Mouse (Mus musculus) erythroid progenitor cell, adult 5-6 weeks (primary cell): Measurements from ENCODE around the gene Hmgb1. TPM values are rescaled to one million over a fixed set of nuclear protein-coding genes. Genes with fewer than 3 reads are reported as not detected.

Experiments
- ATAC-seq: replicated peaks from 2 replicates; pipeline ENCODE4 v1.8.0; 2016; ENCODE audit warnings: moderate number of reproducible peaks, mild to moderate bottlenecking, moderate TSS enrichment, inconsistent platforms; ENCODE audit not compliant: poor library complexity, low FRiP score, severe bottlenecking
- total RNA-seq, 2 experiments: library from RNA; stranded (forward) in 1 of 2; stranded (reverse) in 1 of 2; fragments of 150-400 nt in 1 of 2; fragments of 186-747, 209-891 nt in 1 of 2; gene quantifications; 2 replicates each; pipeline versions ENCODE4 v1.2.3 to v1.2.4; 2015 to 2017; ENCODE audit warnings: low replicate concordance in 2 of 2

Gene Hmgb1
- total RNA-seq, 2 experiments from 2014 or later = 585 to 819 TPM

DNA sequence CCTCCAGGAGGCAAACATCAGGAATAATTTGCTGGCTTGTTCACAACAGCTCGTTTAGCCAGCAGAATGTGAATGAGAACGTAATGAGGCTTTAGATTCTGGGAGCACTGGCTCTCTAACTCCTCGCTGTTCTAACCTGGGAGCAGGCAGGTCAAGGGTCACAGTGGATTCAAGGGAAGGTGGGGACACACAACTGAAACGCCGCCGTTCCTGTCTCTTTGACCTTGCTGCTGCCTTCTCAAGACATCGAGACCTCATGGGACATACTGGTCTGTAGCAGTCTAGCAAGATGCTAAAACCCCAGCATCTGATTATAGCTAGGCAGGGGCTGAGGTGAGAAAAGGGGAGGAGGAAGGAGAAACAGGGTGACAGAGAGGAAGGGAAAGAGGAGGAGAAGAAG, 70.8 kb downstream of the Hmgb1 start:
- no peak for ATAC-seq

DNA sequence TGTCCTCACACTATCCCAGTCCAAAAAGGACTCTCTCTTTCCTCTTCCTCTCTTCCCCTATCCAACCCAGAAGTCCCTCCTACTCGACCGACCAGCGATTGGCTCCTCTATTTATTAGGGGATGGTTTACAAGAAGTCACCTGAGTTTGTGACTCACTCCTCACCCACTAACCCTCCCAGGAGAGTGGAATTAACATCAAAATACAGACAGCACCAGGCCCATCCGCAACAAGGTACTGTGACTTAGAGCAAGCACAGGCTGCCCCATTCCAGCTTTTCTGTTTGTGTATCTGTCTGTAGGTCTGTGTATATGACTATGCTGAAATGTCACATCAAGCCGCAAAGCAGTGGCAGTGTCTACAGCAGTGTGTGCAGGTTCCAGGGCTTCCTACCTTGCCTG, 71.7 kb downstream of the Hmgb1 start:
- no peak for ATAC-seq

- ATAC-seq = peak; percentile 55
Measured at GRCm38 (mm10) chr5:149109220-149109619, 75.1 kb downstream of the Hmgb1 start.

- ATAC-seq = peak; percentile 74
Measured at GRCm38 (mm10) chr5:149108178-149108577, 76.1 kb downstream of the Hmgb1 start.

DNA sequence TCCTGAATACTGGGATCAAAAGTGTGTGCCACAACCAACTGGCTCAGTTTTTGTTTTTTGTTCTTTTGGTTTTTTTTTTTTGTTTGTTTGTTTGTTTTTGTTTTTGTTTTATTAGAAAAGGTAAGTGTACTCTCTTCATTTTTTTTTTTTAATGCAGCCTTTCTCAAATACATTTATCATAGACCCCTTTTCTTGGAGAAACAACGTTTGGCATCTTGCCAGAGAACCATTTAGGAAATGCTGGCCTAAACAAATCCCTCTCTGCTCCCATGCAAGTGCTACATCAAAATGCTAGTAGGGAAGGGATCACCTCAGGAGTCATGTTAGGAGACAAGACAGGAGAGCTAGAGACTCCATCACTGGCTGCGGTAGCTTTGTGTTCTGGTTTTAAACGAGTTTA, 76.7 kb downstream of the Hmgb1 start:
- ATAC-seq = no peak

DNA sequence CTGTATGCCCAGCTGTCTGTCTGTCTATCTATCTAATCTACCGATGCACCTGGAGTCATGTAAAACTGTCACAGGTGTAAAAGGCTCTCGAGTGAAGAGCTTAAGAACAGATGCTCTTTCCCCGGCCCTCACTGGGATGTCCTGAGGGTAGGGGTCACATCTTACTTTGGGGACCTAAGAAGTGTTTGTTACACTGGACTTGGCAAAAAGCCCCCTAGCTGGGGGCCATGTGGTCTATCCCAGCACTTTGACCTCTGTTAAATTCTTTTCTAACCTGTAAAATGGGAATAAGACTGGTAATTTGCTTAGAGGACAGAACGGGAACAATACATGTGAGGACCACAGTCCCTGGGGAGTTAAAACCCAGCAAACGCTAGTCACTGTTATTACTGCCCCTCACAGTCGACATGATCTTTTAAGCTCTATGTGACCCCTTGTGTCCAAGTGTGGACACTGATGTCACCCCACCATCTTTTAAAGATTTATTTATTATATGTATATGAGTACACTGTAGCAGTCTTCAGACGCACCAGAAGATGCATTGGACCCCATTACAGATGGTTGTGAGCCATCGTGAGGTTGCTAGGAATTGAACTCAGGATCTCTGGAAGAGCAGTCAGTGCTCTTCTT, 80.1 kb downstream of the Hmgb1 start:
- no peak for ATAC-seq

DNA sequence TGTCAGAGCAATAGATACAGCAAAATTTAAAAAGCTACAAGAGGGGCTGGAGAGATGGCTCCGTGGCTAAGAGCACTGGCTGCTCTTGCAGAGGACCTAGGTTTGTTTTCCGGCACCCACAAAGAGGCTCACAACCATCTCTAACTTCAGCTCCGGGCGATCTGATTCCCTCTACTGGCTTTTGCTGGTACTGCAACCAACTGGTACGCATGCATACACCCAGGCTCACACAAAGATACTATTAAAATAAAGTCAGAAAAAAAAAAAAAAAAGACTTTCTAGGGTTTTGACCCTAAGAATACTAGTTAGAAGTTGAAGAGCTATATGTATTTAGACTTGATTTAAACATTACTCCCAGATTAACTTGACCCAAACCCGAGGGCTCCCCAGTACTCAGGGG, 82.4 kb downstream of the Hmgb1 start:
- ATAC-seq = 0 out of 2 replicates have a peak, but pooled peaks have one; percentile 46

GRCm38 (mm10) chr5:149100091-149100490, 84.2 kb downstream of the Hmgb1 start:
- ATAC-seq = no peak

- ATAC-seq = no peak
Measured at GRCm38 (mm10) chr5:149099009-149099408, 85.3 kb downstream of the Hmgb1 start.

- ATAC-seq = no peak
Measured at GRCm38 (mm10) chr5:149097841-149098240, 86.4 kb downstream of the Hmgb1 start.

DNA sequence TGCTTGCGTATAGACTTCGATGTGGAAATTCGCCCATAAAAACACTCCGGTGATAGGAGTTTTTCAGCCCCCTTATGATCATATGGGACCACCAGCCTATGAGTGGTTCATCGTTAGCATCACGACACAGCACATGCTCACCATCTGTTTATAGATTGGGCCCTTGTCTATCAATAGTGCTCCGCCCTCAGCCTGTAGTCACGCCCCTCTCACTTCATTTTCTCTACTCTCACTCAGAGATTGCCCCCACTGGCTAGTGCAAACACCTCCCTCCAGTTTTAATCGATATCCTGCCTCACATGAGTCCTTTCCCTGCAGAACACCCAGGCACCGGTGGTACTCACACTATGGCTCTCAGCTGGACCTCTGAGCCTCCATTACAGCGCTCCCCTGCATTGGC, 88.0 kb downstream of the Hmgb1 start:
- no peak for ATAC-seq

GRCm38 (mm10) chr5:149092926-149093325, 91.4 kb downstream of the Hmgb1 start:
- no peak for ATAC-seq

DNA sequence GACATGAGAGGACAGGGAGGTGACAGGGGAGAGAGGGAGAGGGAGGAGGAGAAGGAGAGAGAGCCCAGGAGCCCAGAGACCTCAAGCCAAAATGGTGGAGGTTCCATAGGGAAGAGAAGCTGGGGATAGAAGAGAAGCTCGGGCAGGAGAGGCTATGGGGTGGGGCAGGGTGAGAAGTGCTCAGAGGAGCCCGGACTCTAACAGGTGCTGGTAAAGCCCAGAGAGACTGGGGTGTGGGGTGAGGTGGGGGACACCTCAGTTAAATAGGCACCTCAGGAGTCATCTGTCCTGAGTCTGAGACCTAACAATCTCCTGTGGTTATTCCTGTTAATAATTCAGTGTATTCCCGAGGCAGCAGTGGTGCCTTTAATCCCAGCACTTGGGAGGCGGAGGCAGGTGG, 91.8 kb downstream of the Hmgb1 start:
- ATAC-seq = no peak

GRCm38 (mm10) chr5:149091256-149091655, 93.0 kb downstream of the Hmgb1 start:
- no peak for ATAC-seq

DNA sequence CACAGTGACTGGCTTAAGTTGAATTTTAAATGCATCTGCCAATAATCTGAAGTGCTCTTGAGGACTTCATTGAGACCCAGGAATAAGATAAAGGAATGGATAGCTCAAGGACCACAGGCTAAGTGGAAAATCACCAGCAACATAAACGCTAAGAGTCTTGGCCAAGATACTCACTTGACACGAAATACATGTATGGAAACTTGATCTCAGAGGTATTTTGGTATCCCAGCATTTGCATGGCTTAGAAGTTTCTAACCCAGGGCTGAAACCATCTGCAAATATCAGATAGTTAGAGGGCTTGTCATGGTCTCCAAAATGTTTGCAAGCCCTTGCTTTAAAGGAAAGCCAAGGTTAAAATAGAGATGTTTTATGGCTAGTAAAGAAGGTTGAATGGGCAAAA, 94.4 kb downstream of the Hmgb1 start:
- no peak for ATAC-seq

GRCm38 (mm10) chr5:149089456-149089855, 94.8 kb downstream of the Hmgb1 start:
- ATAC-seq = no peak

DNA sequence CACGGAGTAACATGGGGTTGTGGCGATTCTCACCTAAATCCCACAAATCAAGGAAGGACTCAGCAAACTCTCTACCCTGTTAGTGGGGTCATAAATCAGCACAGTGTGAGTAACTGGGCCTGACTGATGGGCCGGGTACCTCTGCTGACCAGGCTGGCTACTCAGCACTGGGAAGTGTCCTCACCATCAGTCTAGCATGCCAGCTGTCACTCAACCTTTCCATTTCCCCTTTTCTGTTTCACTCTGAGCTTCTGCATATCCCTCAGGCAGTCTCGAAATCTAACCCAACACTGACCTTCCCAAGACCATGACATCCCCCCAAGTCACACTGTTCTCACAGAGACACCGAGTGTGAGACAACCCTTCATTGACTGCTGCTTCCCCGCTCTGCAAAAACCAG, 95.4 kb downstream of the Hmgb1 start:
- no peak for ATAC-seq

- no peak for ATAC-seq
Measured at GRCm38 (mm10) chr5:149088149-149088548, 96.1 kb downstream of the Hmgb1 start.

DNA sequence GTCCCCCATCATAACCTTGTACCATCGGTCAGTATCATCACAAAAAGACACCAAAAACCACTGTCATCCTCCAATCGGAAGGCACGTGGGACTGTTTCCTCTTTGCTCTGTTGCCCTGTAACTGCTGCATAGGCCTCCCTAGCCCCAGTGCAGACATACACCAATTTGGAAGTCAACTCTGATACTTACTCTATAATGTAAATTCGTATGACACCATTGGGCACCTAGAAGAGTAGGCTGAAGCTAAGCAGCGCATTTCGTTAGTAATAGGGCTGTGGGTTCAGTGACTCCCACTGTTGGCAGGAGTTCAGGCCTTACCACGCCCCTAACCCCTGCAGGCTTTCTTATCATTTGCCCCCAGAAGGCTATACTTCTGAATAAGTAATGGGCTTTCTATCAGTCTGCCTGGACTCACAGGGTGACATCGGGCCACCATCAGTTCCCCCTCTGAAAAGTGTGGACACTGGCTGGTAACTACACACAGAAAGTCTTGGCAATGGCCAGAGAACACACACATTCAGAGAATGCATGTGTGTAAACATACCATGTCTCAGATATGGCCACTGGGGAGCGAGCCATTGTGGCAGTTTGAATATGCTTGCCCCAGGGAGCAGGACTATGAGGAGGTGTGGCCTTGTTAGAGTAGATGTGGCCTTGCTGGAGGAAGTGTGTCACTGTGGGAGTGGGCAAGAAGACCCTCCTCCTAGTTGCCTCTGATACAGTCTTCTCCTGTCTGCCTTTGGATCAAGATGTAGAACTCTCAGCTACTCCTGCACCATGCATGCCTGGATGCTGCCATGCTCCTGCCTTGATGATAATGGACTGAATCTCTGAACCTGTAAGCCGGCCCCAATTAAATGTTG, 97.7 kb downstream of the Hmgb1 start:
- ATAC-seq = peak; percentile 95

DNA sequence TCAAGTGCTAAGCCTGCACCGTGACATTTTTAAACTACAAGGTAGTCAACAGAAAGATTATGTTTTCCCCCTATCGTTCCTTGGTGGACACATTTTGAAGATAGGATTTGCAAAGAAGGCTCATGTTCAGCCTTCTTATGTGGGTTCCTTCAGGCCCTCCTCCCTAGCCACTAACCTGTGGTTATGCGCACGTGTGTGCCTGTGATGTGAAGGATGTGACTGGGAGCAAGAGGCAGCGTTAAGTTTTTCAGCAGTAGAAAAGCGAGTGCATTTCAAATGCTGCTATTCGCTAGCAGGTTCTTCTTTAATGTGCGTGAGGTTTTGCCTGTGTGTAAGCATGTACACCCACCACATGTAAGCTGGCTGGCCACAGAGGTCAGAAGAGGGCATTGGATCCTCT, 103.8 kb downstream of the Hmgb1 start:
- ATAC-seq = no peak

- ATAC-seq = no peak
Measured at GRCm38 (mm10) chr5:149079758-149080150, 104.5 kb downstream of the Hmgb1 start.
